Mouse (Mus musculus) monocyte, adult 2 months (primary cell): Measurements from ENCODE around the gene Vav1.
A peak's percentile ranks its signal among the peaks of the same experiment; 100 is the strongest.
"Not testable (repeated sequence)": the region's sequence is repeated elsewhere in the genome, so short reads cannot be mapped to it uniquely, and the experiment has no call there.

Experiments used
- DNase-seq, 2 experiments: peaks; one replicate each; pipeline ENCODE4 v3.0.0; 2022; ENCODE audit warnings: low spot score in 2 of 2, low read depth in 1 of 2

Vav1 gene

DNA sequence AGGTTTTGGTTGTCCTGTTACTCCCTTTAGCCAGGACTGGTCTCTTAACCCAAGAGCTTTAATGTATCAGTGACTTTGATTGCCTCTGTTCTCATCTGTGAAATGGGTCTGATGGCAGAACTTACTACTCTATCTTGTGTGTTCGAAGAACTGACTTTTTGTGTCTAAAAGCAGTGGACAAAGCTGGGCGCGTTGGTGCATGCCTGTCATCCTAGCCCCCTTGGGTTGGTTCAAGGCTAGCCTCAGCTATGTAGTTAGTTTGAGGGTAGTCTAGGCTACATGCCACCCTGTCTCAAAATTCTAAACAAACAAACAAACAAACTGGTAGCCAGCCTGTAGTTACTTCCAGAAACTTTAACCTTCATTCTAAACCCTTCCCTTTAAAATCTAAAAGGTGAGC is 27.5 kb upstream of the Vav1 start:
- DNase-seq = no peak

GRCm38 (mm10) chr17:57253306-57253705 is 25.6 kb upstream of the Vav1 start:
- DNase-seq = no peak

- no peak for DNase-seq
These were observed 23.5 kb upstream of the Vav1 start for GRCm38 (mm10) chr17:57255354-57255753.

DNA sequence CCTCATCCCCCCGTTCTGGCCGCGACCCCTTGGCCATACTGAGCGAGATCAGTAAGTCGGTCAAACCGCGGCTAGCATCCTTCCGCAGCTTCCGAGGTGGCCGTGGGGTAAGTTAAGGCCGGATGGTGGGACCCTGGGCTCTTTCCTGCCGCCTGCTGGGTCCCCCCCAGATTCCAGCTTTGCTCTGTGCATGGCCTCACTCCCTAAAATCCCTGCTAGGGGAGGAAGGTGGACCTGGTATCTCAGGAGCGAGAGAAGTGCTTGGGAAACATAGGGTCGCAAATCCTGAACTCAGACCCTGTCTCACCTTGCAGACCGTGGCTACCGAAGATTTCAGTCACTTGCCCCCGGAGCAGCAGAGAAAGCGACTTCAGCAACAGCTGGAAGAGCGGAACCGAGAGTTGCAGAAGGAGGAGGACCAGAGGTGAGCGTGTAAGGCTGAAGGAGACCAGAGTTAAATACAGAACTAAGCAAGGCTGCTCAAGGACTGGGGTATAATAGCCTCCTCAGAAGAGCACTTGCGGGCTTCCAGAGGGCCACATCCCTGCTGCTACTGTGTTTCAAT is 21.9 kb upstream of the Vav1 start:
- no peak for DNase-seq

DNA sequence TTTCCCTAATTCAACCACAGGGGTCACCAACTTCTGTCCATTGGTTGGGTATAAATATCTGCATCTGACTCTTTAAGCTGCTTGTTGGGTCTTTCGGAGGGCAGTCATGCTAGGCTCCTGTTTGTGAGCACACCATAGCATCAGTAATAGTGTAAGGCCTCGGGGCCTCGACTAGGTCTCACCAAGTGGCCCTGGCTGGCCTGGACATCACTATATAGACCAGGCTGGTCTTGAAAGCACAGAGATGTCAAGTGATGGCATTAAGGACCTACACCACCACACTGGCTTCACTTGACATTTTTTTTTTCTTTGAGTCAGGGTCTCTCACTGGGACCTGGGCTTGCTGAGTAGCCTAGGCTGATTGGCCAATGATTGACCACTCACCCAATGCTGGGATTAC is 20.7 kb upstream of the Vav1 start:
- DNase-seq = no peak

GRCm38 (mm10) chr17:57259742-57260141 is 19.2 kb upstream of the Vav1 start:
- no peak for DNase-seq

DNA sequence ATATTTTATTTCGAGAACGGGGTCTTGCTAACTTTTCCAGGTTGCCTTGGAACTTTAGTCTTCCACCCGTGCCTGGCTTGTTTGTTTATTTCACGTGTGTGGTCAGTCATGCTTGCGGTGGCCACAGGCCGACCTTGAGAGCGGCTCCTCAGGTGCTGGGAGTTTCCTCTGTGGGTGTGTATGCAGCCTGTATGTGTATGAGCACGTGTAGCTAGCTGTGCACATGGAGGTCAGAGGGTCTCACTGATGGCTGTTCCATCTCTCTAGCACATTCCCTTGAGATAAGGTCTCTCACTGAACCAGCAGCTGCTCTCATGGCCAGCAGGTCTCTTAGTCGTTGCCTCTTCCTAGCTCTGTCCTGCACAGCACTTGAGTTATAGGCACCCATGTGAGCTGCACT is 18.5 kb upstream of the Vav1 start:
- DNase-seq = no peak

- DNase-seq = no peak
These were observed 17.6 kb upstream of the Vav1 start for GRCm38 (mm10) chr17:57261286-57261685.

- no peak for DNase-seq
These were observed 17.1 kb upstream of the Vav1 start for GRCm38 (mm10) chr17:57261796-57262195.

GRCm38 (mm10) chr17:57262901-57263550 is 15.9 kb upstream of the Vav1 start:
- no peak for DNase-seq

- DNase-seq = no peak
These were observed 14.7 kb upstream of the Vav1 start for GRCm38 (mm10) chr17:57264164-57264563.

DNA sequence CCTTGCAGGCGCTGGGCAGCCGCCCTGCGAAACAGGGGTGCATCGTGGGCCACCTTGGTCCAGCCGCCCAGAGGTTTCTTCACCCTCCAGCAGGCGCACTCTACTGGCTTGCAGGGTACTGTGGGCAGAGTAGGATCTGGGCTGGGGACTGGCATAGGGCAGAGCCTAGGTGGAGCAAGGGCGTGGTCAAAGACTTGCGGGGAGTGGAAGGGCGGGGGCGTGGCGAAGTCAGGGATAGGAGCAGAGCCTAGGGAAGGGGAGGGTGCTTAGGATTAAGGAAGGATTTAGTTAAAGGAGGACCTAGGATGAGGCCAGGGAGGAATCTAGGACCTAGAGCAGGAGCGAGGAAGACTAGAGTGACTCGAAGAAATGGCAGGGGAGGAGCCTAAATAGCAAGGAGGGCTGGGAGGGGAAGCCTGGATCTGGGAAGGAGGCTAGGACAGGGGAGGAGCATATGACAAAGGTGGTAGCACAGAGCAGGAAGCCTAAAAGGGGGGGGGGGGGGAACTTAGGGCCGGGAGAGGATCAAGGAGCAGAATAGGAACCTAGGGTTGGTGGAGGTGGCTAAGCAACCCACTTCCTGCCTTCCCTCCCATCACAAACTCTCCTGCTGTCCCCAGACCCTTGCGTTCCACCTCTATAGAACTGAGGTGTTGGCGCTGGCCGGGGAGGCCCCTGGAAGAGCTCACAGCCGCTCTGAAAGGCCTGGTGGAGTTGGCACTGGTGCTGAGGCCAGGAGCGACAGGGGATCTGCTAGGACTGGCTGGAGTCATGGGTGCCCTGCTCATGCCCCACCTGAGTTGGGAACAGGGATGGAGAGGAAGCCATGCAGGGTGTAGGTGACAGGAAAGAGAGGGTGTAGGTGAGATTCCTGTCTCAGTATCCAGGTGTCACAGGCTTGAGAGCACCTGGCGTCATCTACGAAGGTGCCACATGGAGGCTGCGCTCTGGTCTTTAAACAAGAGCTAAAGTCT is 13.6 kb upstream of the Vav1 start:
- peak; percentile 63 to 74 for DNase-seq

- DNase-seq = no peak
These were observed 11.3 kb upstream of the Vav1 start for GRCm38 (mm10) chr17:57267556-57268126.

- DNase-seq = no peak
These were observed 7.6 kb upstream of the Vav1 start for GRCm38 (mm10) chr17:57271301-57271700.

- DNase-seq = no peak
These were observed 5.1 kb upstream of the Vav1 start for GRCm38 (mm10) chr17:57273846-57274245.

DNA sequence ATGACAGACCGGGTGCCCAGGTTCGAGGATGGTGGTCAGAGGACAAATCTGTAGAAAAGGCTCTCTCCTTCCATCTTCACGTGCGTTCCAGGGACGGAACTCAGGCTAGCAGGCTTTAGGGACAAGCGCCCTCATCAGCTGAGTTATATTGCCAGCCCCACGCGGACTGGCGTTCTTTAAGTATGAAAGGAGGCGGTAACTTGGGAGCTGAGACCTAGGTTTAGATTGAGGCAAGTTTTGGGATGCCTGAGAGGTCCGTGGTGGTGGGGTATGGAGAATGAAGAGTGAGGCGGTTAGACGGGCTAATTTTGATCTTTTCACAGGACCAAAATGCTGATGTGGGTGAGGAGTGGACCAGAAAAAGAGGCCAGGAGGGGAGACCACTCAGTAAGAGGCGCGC is 4.2 kb upstream of the Vav1 start:
- DNase-seq = no peak

GRCm38 (mm10) chr17:57275111-57275996 is 3.5 kb upstream of the Vav1 start:
- peak in 1 of 2 experiments; percentile 63 for DNase-seq

GRCm38 (mm10) chr17:57275997-57276351 is 2.9 kb upstream of the Vav1 start:
- DNase-seq = no peak

DNA sequence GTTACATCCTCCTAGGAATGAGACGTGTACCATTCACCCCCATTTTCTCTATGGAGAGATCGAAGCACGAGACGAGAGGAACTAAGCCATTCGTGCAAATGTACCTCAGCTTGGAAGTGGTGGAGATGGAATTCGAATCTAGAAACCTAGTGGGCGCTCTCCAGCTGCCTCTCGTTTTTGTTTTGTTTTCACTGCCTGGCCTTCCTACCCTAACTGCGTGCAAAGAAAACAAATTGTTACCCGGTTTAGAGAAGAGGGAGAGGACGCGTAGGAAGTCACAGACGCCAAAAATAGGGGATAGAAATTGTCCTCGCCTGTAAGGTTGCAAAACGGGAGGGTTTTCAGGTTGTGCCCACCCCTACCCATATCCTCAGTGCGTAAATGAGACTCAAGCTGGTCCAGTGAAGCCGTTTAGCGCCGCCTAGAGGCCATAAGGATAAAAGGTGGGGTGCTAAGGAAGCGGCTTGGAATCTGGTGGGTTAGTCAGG is 2.2 kb upstream of the Vav1 start:
- peak in 1 of 2 experiments; percentile 35 for DNase-seq

DNA sequence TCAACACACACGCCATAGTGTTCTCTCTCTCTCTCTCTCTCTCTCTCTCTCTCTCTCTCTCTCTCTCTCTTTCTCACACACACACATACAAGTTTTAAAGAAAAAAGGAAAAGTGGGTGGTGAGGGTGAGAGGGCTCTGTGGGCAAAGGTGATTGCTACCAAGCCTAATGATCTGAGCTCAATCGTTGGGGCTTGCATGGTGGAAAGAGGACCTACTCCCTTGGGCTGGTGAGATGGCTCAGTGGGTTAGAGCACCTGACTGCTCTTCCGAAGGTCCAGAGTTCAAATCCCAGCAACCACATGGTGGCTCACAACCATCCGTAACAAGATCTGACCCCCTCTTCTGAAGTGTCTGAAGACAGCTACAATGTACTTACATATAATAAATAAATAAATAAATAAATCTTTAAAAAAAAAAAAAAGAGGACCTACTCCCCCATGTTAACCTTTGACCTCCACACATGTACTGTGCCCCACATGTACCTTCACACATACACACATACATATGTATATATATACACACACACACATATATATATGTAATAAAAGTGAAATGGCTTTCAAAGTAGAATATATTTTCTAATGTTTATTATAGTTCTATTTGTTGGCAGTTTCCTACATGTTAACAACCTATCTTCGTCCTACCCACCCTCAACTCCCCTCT is 1.2 kb upstream of the Vav1 start:
- DNase-seq = not testable (repeated sequence)
